Mouse (Mus musculus) cerebellum, adult (tissue): ENCODE measurements around the gene Myh9.

Source experiments
- ATAC-seq: cut with Nextera tagmentation; 2 replicates; pipeline ENCODE4 v1.9.2; 2017; ENCODE audit warnings: mild to moderate bottlenecking, moderate library complexity, mixed read lengths; ENCODE audit not compliant: insufficient number of reproducible peaks, low FRiP score, low TSS enrichment

Gene Myh9

DNA sequence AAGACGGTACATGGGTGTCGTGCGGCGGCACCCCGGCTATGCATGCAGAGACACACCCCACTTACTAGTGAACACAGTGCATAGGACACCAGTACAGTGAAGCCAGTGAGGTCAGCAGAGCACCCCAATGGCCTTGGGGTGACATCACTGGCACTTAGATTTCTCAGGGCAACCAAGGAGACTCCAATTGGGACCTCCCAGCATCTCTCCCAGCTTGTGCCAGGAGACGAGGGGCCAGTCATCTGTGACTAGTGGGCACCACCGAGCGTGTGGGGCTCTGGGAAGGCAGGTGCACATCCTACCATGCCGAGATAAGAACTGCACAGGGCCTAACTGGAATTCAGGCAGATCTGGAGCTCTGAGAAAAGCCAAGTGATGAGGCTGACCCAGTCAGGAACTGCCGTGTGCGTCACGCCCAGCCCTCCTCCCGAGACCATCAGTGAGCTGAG is 47.0 kb downstream of the Myh9 start:
- ATAC-seq = no peak

DNA sequence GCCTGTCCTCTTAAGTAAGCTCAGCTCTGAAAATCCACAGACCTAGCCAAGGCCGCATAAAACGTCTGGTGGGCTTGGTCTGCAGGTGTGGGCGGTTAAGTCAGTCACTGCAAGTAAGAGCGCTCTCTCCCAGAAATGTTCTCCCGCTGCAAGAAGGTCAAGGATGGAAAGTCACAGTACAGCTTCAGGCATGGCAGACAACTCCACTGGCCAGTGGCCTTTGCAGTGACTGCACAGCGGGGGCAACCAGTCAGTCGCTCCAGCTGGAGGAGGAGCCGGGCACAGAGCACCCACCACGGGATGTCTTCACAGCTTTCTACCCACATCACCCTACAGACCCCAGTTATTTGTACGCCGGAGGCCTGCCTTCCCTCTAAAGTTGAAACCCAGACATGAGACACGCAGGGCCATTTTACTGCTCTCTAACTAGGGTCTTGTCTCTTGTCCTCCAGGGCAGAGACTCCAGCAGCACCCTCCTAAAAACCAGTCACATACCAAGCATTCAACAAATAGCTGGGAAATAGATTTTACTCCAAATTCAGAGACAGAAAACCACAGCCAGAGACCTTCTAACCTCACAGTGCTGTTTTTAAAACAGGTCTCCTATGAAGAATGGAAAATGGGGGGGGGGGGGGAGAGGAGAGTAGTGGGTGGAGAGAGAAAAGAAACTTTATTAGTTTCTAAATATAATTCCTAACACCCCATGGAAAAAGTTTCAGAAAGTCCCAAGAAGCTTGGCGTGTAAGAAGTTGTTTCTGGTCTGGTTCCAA is 47.7 kb downstream of the Myh9 start:
- ATAC-seq = no peak

DNA sequence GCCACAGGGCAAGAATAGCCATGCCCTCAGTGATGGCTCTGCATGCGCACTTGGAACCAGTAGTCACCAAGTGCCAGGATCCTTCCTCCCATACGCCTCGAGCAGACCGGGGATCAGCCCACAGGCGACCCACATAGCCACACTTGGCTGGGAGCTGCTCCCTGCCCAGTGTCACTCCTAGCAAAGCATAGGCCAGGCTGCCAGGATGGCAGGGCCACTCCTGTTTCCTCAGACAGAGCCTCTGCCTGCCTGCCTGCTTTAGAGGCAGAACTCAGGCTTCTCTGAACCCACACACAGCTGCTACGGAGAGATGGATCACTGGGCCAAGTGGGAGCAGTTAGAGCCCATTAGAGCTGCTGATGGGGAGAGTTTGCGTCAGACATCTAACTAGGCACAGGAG is 48.4 kb downstream of the Myh9 start:
- ATAC-seq = no peak

DNA sequence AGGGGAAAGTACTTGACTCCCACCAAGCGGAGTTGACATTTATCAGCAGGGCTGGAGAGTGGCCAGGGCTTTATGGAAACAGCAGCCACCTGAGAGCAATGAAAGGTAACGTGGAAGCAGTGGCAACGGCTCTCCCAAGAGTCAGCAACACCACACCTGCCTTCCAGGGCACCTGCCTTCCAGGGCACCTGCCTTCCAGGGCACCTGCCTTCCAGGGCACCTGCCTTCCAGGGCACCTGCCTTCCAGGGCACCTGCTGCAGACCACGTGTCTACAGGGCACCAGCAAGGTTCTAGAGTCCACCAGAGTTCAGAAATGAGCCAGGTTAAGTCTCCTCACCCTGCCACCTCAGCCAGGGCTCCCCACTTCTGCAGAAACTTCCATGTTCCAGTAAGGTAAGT is 48.9 kb downstream of the Myh9 start:
- ATAC-seq = no peak

DNA sequence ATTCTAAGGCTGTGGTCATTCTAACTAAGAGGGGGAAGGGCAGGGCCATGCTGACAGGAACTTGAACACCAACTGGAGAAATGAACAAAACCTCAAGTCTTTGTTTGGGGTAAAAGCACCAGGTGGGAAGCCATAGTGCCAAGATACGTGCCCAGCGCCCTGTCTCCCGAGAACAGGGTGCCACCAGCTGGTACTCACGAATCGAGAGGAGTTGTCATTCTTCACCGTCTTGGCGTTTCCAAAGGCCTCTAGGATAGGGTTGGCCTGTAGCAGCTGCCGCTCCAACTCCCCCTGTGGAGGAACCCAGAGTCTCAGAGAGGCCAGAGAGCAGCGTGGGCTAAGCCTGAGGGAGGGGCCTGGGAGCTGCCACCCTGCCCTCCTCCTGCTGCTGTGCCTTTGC is 49.9 kb downstream of the Myh9 start:
- ATAC-seq = no peak

DNA sequence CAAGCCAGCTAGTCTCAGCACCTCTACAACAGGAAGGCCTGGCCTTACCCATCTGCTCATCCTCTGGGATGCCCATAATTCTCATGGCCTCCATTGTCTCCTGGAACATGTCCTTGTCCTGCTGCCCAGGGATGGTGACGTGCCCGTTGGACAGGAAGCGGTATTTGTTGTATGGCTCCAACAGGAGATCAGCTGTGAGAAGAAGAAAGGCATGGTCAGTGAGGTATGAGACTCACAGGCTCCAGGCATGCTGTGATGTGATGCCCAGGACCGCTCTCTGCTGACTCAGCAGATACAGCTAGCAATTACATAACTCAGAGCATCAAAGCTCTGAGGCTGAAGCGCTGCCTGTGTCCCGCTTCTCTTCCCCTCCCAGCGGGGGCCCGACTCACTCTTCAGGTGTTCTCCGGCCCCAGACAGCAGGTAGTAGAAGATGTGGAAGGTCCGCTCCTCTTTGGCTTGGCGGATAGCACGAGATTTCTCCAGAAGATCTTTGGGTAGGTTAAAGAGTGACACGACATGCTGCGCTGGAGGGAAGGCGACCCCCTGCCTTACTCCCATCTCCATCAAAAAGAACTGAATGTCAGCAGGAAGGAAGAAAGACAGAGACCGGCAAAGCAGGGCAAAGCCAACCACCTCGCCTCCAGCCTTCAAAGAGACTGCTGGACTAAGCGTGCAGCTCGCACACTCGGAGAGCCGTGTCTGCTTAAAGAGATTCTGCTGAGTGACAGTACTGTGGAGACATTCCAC is 51.1 kb downstream of the Myh9 start:
- peak; percentile 33; the same call in 1 of the 2 replicates for ATAC-seq

DNA sequence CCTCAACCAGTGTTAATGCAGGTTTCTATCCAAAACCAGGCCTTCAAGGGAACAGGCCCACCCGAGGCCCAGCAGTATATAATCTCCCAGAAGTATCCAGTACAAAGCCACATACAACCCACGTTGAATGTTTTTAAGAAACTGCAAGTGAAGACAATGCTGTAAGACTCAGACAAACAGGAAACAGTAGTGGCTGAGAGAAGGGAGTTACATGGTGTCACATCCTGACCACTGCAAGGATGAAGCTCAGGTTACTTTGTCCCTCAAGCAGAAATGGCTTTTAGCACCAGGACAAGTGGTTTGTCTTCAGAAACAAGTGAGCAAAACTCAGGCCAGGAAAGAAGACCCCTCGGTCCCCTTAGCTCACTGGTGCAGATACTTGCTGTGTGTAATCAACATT is 52.8 kb downstream of the Myh9 start:
- ATAC-seq = no peak

DNA sequence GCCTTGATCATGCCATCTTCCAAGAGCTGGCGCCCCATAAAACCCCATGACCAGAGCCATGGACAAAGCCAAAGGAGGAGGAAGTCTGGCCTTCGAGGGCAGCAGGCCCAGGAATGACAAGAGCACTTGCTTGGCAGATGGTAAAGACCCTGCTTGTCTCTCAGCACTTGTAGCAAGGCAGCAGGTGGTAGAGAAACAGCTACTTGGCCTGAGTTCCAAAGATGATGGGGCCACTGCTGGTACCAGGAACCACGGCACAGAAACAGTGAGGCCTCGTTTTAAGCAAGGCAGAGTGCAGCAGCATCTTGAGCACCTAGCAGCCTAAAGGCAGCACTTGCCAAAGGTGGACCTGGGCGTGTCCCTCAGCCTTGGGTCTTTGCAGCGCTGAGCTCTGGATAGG is 53.6 kb downstream of the Myh9 start:
- ATAC-seq = peak; percentile 31; the same call in 1 of the 2 replicates

DNA sequence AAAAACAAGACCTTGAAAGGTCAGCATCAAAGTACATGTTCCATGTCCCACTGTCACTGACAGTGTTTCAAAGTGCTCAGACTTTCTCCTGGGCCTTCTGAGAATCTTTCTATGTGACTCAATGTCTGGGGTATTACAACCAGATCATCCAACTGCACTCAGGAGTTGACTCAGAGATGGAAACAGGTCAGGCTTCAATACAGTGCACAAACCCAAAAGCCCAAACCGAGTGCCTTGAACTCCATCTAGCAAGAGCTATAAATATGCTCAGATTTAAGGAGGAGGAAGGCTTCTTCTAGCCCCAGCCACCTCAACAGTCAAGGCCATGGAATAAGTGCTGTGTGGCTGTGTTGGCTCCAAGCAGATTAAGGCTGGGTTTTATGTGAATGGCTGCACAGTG is 56.2 kb downstream of the Myh9 start:
- ATAC-seq = no peak

DNA sequence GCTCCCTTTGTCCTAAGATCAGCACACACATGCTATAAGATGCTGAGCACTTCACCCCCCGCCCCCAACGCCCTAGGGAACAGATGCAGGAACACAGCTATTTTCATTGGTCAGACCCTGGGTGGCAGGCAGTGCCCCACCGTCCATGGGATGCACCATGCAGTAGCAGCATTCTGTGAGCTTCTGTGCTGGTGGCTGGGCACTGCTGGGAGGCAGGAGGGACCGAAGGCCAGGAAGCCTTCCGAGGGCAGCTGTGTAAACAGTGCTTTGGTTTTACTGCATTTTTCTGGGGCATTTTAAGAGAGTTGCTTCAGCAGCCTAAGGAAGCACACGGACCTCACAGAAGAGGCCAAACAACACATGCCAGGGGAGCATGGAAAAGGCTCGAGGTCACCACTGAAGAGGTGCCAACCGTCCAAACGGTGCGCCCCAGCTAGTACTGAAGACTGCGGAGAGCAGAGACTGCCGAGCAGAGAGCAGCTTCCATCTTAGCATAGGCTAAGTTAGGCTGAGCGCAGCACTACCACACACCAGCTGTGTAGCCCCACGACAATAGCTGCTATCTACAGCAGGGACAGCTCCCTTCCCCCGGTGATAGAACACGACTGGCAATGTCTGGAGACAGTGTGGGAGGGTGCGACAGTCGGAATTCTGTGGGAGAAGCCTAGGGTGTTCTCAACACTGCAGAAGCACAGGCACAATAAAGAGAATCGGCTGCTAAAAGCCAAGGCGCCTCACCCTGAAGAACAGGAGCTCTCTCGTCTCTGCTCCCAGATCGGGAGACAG is 57.7 kb downstream of the Myh9 start:
- no peak for ATAC-seq

DNA sequence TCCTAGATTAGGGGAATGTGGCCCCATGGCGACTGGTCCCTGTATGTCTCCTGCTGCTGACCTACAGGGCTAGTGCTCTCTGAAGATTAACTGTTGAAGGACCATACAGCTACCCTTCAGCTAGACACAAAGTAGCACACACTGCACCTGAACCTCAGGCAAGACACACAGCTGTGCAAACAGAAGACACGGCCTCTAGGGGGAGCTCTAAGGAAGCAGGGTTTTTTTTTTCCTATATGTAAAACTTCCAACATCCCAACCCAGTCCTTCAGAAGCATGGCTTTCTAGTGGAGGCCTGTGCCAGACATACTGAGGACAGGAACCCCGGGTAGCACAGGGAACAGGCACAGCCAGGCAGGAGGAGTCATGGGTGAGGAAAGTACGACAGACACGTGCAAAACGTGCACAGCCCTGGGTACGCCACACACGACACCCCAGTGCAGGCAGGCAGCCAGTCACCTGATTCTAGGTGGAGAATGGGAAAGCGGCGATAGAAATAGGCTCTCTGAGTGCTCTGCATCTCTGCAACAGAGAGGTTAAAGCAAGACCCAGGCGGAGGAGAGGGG is 59.4 kb downstream of the Myh9 start:
- ATAC-seq = no peak

DNA sequence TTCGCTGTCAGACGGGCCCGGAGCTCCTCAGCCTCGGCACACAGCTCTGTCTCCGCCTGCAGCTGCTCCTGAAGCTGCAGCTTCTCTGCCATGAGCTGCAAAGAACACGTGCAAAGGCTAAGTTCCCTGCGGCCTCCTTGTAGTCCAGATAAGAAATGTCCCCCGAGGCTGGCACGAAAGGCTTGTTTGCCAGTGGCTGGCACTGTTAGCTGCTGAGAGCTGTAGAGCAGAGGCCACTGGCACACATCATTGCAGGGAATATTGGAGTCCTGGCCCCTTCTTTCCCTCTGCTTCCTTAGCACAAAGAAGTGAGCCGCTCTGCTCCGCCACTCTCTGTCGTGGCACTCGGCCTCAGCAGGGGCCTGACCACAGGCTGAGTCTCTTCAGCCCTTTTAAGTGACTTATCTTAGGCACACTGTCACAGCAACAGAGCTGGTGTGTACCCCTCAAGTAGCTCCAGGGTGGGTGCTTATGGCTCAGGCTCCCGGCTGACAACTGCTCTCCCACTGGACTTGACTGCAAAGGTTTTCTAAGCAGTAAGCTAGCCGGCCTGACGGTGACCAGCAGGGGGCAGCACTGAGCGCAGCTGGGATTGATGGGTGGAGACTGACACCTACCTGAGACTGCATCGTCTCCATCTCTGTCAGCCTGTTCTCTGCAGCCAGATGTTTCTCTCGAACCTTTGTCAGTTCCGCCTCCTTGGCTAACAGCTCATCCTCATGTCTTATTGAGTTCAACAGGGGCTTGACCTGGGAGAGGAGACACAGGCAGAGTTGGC is 66.6 kb downstream of the Myh9 start:
- peak; percentile 59; the same call in 1 of the 2 replicates for ATAC-seq

DNA sequence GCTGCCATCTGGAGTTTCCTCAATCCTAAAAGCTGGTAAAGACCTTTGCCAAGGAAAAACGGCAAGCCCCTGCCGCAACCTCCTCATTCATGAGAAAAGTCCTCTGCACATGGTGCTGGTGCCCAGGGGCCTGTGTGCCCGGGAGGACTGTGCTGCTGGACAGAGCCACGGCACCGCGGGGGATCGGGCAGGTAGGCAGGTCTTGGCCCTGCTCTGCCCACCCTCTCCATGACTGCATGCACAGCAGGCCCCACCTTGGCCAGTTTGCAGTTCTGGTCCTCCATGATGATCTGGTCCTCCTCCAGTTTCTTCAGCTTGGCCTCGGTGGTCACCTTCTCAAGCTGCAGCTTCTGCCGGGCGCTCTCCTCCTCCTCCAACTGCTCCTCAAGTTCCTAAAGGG is 67.7 kb downstream of the Myh9 start:
- ATAC-seq = no peak

DNA sequence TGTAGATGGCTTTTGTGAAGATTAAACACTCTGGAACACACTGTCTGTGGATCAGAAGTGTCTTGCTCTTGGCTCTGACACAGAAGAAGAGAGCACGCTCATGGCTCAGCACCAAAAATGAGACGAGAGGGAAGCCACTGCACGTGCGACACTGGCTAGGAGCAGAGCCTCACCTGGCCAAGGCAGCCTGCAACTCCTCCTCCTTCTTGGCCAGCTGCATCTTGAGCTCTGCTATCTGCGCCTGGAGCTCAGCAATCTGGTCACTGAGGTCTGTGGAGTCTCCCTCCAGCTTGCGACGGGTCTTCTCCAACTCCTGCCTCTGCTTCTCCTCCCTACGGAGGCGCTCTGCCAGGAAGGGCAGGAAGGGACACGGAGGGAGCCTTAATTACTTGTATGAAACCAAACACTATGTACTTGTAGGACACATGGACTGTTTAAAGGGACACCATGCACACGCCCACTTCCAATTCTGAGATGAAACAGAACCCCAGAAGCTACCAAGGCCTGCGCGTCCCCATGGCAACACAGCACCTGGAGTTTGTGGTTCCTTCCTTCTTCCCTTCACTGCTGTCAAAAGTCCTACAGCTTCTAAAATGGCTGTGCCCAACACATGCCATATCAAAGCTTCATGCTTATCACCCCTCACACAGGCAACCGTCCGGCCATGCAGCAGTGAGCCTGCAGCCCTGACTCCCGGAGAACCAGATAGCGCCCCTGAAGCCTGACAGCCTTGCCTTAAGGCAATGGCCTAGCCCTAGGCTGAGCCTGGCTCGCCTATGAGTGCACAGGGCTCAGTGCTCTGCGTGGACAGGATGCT is 68.7 kb downstream of the Myh9 start:
- ATAC-seq = no peak

DNA sequence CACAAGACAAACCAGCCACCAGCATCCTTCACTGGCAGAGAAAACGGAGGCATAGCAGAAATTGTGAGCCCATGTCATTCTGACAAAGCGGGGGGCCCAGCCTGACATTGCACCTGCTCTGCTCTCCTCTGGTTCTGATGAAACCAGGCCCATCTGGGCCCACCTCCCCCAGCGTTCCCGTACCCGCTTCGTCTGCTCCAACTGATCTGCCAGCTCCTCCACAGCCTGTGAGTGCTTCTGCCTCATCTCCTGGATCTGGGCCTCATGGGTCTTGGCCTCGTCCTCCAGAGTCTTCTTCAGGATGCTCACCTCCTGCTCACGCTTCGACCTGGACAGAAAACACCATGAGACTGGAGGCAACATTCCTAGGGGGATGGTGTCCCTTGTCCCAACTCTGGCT is 71.0 kb downstream of the Myh9 start:
- ATAC-seq = no peak

DNA sequence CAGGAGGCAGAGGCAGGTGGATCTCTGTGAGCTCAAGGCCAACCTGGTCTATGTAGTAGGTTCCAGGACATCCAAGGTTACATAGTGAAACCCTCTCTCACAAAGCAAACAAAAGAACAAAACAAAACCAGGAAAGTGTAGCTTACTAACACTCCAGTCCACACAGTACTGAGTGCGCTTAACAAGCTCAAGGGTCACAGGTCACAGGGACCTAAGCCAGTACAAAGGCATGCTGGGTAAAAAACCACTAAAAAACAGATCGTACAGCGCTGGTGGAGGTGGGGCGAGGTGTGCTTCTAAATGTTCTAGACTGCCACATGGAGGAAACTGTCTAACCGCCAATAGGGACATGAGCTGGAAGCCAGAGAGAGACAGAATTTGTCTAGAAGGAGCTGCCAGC is 71.6 kb downstream of the Myh9 start:
- ATAC-seq = no peak

DNA sequence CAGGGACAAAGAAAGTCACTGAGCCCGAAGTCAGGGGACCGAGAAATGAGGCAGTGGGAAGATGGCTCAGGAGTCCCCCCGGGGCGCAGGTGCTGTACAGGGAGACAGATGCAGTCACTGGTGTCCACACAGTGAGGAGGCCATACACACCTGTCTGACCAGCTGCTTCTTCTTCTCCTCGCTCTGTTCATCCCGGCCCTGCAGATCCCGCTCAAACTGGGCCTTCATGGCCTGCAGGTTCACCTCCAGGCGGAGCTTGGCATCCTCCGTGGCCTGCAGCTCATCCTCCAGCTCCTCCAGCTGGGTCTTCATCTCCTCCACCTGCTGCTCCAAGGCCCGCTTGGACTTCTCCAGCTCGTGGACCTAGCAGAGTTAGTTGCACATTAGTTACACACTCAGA is 75.0 kb downstream of the Myh9 start:
- no peak for ATAC-seq

DNA sequence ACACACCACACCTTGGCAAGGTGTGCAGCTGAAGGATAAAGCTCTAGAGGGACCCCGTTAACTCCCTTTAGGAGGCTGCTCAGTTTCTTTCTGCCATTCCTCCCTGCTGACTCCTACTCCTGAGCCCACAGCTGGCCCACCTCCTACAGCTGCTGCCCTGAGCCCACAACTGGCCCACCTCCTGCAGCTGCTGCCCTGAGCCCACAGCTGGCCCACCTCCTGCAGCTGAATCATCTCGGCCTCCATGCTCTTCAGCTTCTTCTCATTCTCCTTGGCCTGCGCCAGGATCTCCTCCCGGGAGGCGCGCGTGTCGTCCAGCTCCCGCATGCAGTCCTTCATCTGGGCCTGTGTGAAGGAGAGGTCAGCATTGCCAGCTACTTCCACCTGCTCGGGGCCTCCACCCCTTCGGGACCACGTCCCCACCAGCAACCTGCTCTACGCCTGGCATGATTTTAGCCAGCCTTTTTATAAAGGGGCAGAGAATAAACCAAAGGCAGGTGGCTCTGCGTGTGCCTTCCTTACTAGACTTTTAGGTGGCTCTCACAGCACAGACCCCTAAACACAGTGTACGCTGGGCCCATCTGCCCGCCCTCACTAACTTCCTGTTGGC is 76.4 kb downstream of the Myh9 start:
- no peak for ATAC-seq
